Mouse (Mus musculus) left cerebral cortex, adult 8-10 months (tissue): ENCODE results near the gene Gbe1. TPM values are rescaled to one million over a fixed set of nuclear protein-coding genes. Genes with fewer than 3 reads are reported as not detected.

Source experiments
- DNase-seq, 2 experiments: peaks; one replicate each; pipeline ENCODE4 v3.0.0; 2022; ENCODE audit warnings: low spot score in 2 of 2
- total RNA-seq, 4 experiments: library from RNA; stranded (reverse); gene quantifications; 2 replicates each; pipeline ENCODE4 v1.2.4; 2022

The Gbe1 gene
- 10 to 100 TPM; 10.5 to 11.7 (median 10.7) TPM for total RNA-seq

DNA sequence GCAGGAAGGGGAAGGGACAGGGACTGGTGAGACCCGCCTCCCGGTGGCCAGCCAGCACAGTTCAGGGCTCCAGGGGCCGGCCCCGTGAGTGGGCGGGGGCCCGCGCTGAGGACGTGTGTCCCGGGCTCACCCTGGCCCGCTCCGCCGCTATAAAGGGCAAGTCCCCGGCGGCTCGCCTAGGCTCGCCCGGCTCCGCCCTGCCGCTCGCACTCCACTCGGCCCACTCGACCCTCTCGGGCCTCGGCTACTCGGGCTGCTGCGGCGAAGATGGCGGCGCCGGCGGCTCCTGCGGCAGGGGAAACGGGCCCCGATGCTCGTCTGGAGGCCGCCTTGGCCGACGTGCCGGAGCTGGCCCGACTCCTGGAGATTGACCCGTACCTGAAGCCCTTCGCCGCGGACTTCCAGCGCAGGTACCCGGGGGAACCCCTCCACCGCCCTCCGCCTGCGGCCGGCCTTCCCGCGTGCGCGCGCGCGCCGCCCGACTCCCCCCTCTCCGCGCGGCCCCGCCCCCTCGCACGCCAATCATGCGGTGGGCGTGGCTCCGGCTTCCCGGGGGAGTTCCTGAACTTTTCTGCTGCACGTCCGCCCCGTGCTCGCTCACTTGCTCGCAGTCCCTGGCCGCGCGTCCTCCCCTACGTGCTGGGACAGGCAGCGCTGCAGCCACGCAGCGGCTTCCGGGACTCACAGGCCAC lies at the start of gene Gbe1:
Gbe1 (plus strand) TSS at position 64 of the 692 bp plus-strand sequence.
- DNase-seq, result peak; percentile 67 to 73

DNA sequence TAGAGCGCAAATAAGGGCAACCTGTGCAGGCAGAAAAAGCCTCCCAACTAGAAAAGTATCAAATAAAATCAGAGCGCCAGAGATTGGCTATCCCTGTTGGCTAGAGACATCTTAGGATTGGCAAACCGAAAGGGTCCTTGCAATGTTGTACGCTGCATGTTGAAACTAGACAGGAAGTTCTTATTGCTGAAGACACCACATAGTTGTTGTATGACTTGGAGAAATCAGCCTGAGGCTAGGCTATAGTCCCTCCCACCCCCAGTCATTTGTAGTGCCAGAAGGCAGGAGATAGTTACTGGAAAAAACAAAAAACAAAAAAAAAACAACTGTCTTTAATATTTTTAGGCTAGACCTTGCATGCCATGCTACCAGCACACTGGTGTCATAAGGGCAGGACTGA lies 3.1 kb upstream of the Gbe1 start:
- DNase-seq, result no peak

DNA sequence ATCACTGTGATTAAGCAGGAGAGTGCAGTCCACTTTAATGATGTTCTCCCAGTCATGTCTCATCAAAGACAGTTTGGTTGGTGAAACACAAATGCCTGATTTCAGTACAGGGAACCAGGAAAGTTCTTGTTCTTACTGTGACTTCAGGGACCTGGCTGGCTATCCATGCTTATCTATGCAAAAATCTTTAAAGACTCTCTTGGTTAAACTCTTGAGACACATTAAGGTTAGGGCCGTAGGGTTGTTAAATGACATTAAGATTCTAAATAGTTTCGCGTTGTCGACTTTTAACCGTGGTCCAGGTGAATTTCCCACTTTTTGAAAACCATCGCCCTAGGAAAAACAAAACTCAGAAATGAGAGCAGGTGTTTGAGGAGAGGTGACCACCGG lies 258 bp upstream of the Gbe1 start:
- no peak for DNase-seq

DNA sequence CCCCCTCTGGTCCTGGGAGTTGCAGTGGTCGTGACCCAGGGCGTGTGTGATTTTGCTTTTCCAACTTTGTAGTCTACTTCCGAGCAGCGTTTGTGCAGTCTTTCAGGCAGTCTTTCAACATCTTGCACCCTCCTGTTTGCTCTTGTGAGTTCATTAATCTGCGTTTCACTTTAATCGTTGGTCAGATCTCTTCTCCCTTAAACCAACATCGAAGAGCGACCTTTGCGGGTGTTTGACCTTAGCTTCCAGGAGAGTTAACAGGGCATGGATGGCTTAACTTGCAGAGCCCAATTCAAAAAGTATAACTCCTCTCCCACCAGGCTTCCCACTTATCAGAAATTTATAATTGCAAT lies 805 bp downstream of the Gbe1 start:
- DNase-seq, result no peak

DNA sequence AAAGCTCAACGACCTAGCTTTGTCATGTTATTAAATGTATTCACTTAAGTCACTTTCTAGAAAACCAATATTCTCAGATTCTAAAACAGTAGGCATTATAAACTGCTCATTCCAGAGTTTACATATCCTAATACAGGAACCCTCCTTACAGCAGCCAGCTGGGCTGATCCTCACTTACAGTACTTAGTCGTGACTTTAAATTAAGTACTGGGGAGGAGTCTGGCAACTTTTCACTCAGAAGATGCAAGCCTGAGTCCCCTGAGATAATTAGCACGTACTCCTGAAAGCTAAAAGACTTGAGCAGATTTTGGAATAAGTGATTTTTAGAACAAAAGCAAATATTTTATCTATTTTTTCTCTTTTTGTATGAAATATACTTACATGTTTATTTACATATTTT lies 1.5 kb downstream of the Gbe1 start:
- DNase-seq, result no peak

DNA sequence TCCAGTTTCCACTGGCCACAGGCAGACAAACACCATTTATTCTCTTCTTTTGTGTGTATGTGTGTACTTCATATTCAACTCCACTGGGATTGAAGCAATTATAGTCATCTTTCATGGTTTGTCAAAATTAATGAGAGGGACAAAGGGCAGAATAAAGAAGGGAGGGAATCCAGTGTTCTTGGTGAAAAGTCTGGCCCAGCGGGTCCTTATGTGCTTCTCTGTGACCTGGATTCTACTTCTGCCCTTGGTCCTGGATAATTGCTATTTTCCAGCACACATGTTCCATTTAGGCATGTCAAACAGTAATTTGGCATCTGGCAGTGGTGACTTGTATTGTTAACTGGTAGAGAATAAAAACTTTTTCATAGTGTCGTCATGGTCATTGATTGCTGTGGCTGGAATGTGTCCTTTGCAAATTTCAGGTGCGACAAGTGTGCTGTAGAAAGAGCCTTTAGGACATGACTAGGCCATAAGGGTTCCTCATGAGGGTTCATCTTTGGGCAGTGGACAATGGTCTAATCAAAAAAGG lies 2.2 kb downstream of the Gbe1 start:
- no peak for DNase-seq

DNA sequence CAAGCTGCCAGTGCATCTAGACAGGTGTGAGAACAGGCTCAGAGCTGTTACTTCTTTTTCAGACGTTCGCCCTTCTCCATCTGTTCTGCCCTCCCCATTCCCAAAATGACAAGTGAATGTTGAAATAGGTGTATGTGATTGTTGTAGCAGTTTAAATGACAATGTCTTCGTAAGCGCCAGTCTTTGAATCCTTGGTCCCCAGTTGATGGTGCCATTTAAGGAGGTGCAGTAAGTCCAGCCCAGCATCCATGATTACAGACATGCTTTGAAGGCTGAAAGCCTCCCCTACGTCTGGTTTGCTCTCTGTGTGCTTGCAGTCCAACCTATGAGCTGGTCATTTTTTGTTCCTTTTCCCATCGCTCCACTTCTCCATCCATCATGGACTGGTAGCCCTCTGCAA lies 5.6 kb downstream of the Gbe1 start:
- DNase-seq, result no peak

DNA sequence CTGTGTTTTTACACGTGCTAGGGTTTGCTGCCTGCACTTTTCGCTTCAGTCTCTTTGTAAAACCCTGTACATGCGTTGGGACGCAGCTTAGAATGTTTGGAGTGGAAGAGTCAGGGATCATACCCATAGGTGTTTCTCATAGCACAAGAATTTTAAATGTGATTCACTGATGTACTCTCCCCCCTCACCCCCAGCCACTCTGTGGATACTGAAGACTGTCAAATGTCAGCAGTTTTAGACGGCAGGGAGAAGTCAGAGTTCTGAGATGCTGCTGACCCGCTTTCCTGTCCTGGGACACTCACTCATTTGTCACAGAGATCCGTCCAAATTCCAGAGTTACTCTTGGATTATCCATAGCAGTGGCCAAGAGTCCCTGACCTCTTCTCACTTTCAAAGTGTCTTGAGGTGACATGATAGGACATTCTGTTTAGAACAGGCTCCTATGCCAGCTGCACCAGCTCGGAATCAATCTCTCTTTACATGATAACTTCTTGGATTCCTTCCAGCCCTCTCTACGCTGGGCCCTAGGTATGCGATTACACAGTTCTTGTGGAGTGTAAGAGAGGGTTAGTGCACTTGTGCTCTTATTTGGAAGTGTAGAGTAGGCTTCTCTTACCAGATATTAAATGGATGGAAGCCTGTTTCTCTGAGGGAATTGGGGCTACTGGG lies 7.0 kb downstream of the Gbe1 start:
- no peak for DNase-seq

DNA sequence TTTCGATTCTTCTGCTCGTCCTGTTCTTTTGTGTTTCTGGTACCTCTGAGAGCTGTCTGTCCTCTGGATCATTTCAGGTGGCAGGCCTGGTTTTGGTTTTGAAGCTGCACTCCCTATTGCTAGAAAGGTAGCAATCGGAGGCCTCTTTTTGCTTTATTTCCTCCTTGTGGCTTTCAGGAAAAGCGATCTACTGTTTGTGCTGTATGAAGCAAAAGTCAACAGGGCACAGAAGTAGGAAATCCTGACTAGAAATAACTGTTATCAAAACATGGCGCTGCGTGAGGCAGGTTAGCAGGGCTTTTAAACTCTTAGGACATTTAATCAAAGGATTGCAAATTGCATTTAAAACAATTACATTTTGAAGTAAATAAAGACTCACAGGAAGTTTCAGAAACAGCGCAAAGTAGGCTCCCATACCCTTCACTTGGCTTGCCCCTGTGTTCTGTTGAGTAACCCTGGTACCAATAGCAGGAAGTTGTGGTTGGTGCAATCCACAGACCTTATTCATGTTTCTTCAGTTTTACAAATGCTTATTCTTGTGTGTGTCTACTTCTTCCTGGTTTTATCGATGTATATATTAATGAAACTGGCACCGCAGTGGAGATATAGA lies 12.7 kb downstream of the Gbe1 start:
- DNase-seq, result no peak

DNA sequence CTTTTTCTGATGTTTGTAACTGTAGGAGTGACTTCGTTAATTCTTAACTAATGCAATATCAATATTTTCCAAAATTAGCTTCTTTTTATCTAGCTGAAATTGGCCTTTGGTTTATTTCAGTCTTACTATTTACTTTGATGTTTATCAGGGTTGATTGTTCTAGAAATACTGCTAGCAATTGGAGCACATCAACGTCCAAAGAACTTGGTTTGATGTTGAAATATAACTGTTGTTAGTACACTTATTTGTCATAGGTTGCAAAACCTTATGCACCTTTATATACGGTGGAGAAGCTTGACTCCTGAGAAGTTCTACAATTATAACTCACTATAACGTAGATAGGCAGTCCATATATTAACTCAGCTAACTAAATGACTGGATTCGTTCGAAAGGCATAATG lies 14.8 kb downstream of the Gbe1 start:
- no peak for DNase-seq

DNA sequence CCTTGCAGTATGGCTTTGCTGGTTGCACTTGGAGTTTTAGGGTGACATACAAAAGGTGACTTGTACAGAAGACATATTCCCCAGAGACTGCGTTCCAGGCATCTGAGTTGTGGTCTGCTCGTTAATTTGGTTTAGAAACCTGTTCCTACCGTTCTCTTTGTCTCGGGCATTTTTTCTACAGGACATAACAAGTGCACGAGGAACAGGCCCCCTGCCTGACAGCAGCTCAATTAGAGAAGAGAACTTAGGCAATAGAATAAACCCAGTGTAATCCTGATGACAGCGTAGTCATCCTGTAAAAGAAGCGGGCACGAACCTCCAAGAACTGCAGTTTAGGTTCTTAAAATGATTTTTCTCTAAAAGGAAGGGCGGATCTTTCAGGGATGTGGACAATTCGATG lies 15.3 kb downstream of the Gbe1 start:
- no peak for DNase-seq

DNA sequence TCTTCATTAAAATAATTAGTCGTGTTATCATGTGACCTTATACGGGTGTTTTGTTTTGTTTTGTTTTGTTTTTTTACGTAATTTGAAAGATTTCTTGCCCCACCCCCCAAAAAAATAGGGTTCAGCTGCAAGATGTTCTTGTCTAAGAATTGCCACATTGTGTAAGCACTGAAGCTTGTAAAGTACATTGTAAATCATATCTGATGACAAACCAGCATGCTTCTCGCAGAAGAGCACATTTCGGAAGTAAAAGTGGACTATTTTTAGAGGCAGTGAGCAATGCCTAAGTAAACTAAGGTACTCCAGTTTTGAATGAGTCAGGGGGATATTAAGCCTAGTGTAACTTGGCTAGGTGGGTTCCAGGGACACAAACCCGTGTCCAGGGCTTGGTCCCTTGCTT lies 15.7 kb downstream of the Gbe1 start:
- DNase-seq, result no peak

DNA sequence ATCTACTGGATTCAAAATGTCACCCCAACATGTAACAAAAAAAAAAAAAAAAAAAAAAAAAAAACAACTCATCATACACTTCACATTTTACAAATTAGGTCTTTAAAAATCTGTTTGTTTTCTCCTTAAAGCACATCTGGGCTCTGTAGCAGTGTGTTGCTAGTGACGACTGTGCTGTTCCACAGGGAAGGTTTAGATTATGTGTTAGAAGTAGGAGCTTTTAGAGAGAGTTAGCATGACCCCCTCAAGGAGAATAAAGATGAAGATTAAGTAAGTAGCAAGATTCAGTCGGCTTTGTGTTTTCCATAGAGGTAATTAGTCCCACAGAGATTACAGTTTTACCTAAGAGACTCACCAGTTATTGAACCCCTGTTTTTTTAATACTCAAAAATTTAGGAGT lies 16.3 kb downstream of the Gbe1 start:
- no peak for DNase-seq

DNA sequence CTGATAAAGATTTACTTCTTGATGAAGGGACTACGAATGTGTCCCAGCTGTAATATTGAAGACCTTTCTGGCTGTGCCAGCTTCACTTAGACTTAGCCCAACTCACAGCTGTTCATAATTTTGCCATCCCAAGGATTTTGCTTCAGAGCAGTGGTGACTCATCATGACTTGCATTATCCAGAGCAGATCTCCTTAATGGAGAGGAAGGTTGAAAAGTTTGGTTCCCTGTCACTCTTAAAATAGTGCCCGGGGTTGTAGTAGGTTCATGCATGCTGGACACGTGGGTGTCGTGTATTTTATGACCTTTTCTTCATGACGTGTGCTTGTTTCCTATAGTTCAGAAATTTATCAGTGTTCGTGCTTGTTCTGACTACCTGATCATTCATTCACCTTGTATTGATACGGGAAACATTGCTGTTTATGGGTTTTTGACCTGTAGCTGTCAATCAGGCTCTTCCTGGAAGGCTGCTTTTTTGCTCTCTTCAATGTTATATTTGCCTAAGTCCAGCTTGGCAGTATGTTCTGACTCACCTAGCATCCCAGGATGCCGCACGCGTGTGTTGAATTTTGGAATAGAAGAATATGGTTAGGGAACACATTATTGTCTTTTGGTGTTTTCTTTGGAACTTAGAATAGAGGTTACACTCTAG lies 17.0 kb downstream of the Gbe1 start:
- no peak for DNase-seq

DNA sequence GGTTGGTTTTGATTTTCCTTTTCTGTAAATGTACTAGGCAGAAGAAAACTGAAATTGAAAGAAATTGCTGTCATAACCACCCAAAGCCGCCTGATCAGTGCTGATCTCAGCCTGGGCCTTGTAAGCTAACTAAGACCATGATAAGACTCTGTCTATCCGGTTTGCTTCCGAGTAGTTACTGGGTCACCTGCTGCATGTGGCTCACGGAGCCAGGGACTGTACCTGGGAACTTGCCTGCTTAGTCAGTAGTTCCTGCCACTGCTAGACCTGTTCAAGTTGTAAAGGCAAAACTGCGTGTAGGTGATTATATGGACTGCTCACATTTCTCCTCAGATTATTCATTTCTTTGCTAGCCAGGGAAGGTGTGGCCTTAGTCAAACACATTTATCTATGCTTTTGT lies 21.1 kb downstream of the Gbe1 start:
- no peak for DNase-seq

DNA sequence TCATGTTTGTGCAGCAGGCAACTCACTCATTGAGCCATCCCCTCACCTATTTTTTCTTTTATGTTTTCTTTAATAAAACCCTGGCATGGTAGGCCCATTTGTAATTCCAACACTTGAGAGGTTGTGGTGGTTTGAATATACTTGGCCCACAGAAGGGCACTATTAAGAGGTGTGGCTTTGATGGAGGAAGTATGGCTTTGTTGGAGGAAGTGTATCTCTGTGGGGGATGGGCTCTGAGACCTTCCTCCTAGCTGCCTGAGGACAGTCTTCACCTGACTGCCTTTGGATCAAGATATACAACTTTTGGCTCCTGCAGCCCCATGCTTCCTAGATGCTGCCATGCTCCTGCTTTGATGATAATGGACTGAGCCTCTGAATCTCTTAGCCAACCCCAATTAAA lies 21.7 kb downstream of the Gbe1 start:
- no peak for DNase-seq

DNA sequence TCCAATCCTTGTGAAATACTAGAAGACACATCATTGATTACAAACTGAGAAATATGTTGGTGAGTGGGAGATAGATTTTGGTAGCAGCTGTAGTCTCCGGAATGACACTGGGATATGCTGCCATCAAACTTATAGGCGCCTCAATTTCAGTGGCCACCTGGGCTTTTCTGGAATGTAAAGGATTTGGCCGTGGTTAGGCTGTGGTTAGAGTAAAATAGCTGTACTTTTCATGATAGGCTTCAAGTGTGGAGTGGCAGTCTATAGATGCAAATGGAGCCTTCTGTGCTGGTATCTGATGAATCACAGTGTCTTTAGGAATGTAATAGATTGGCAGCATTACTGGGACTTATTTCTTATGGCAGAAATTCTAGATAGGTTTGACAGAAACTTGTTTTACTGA lies 23.9 kb downstream of the Gbe1 start:
- no peak for DNase-seq

DNA sequence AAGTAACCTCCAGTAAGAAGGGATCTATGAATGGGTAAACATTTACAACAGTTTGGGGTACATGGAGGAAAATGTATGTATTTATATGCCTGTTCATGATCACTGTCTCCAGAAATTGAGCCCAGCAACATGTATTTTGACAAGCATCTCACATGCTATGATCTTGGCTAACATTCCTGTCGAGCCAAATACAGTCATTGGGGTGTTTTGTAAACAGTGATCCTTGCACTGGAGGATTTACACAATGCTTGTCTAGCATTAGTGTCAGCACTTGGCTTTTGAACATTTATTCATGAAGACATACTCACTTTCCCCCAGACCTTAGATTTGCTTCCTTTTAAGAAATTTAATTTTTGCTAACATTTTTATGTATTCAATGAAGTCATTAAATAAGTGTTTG lies 30.7 kb downstream of the Gbe1 start:
- DNase-seq, result no peak

DNA sequence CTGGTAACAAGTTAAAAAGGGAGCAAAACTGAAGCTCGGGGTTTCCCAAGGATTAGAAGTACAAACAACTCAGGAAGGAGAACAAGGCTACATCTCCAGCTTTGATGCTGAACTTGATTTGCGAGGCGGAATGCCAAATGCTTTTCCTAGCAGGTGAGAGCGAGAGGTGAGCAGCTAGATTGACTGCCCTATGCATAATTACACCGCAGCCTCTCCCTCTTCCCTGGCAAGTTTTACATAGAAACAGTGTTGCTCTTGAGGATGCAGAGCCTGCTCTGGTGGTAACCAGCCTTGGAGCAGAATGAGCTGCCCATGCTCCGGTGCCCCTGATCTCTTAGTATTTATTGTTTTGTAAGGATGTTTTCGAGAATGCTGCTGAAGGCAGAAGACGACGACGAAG lies 31.9 kb downstream of the Gbe1 start:
- no peak for DNase-seq

DNA sequence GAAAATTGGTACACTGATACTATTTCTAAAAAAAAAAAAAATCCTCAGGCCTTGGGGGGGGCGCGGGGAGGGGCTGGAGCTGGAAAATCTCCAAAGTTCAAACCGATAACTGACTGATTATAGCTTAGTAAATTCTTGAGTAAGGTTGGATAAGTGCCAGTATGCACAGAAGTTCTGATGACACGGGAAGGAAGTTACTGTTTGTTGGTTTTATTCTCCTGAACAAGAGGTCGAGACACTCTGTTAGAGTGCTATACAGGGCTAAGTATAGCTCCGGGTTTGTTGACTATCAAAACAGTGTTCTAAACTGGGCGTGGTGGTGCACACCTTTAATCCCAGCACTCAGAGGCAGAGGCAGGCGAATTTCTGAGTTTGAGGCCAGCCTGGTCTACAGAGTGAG lies 36.3 kb downstream of the Gbe1 start:
- DNase-seq, result no peak

DNA sequence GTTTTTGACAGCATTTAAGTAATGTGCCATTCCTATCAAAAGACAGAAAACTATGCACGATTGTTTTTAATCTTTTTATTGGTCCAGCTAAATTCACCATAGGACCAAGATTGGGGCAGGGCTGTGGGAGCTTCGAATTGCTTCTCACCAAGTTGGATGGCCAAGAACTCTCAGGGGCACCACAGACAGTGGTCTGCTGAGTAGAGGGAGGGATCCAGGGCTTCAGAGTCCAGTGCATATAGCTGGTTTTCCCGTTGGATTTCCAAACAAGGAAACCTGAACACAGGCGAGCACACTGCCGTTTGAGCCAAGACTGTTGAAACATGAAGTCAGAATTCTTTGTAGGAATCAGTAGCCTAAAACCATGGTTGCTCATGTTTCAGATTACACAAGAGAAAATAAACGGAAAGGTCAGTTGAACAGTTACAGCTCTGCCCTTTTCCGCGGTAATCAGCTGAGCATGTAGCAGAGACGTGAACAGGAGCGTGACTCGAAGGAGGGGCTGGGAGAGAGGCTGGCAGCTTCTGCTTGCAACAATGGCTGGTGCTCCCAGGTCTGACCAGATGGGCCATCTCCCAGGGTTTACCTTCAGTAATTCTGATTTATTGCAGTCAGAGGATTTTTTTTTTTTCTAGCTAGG lies 38.0 kb downstream of the Gbe1 start:
- no peak for DNase-seq

DNA sequence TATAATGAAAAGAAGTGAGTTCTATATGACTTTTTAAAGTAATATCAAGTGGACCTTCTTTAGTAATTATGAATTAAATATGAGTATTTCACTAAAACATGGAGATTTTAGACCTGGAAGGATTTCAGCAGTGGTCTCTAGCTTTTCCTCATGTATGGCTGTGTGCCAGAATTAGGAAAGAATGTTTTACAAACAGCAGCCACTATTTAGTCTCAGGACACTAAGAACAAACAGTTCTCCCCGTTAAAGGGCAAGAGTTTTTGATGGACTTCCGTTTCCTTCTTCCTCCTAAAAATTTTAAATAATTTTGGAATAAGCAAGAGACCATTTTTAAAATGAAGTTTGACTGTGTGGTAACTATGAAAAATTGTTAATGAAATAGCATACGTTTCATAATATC lies 38.8 kb downstream of the Gbe1 start:
- DNase-seq, result no peak
